Mouse (Mus musculus) forebrain, embryonic 16.5 days (tissue): ENCODE data around the gene Calm1. TPM values are rescaled to one million over a fixed set of nuclear protein-coding genes. Genes with fewer than 3 reads are reported as not detected.
A peak's percentile ranks its signal among the peaks of the same experiment; 100 is the strongest.
"Not testable (repeated sequence)": the region's sequence is repeated elsewhere in the genome, so short reads cannot be mapped to it uniquely, and the experiment has no call there.

Experiments used
- ATAC-seq: fragments of 200-750 bp; cut with Nextera tagmentation; 2 replicates; pipeline ENCODE4 v1.8.0; 2017; ENCODE audit warnings: mild to moderate bottlenecking, moderate library complexity
- H3K27ac ChIP-seq: fragments of 300-500 bp; sonication (generic); 2 replicates; pipeline ENCODE4 v1.5.1; 2014; ENCODE audit warnings: low read length, control low read depth
- H3K27me3 ChIP-seq: fragments of 300-500 bp; sonication (generic); replicated peaks from 2 replicates; pipeline ENCODE4 v1.6.1; 2014; ENCODE audit warnings: low read length; ENCODE audit not compliant: control insufficient read depth, insufficient read depth
- H3K36me3 ChIP-seq: fragments of 300-500 bp; sonication (generic); 2 replicates; pipeline ENCODE4 v1.6.1; 2014; ENCODE audit not compliant: control insufficient read depth, insufficient read depth
- H3K4me1 ChIP-seq: fragments of 300-500 bp; sonication (generic); replicated peaks from 2 replicates; pipeline ENCODE4 v1.6.1; 2014; ENCODE audit warnings: low read length; ENCODE audit not compliant: control insufficient read depth, insufficient read depth
- H3K4me2 ChIP-seq: fragments of 300-500 bp; sonication (generic); 2 replicates; pipeline ENCODE4 v1.6.1; 2014; ENCODE audit warnings: mild to moderate bottlenecking, low read length, control low read depth
- H3K4me3 ChIP-seq: fragments of 300-500 bp; sonication (generic); replicated peaks from 2 replicates; pipeline ENCODE4 v1.5.1; 2014; ENCODE audit warnings: mild to moderate bottlenecking, low read length, control low read depth
- H3K9ac ChIP-seq: fragments of 300-500 bp; sonication (generic); replicated peaks from 2 replicates; pipeline ENCODE4 v1.6.1; 2014; ENCODE audit warnings: low read depth, low read length, control low read depth
- H3K9me3 ChIP-seq: fragments of 300-500 bp; sonication (generic); 2 replicates; pipeline ENCODE4 v1.6.1; 2016; ENCODE audit warnings: low read length; ENCODE audit not compliant: control insufficient read depth
- WGBS: fragments of 180-500 bp; shearing (Covaris S2); extraction: QIAGEN DNeasy Blood & Tissue Kit; methylation state at CpG from one replicate; pipeline ENCODE4 v1.1.7; 2014; 5-methylcytosine and 5-hydroxymethylcytosine counted together
- polyA plus RNA-seq: library from polyadenylated mRNA; unstranded; fragments of >200 nt; fragmentation: Nextera tagmentation; extraction: Ambion mirVana; gene quantifications from 2 replicates; pipeline ENCODE4 v1.2.1, GENCODE M21; 2015

Calm1 gene
- polyA plus RNA-seq, 1 experiment from 2014 or later: 2,140 TPM

GRCm38 (mm10) chr12:100214156-100214555 is 14.9 kb downstream of the Calm1 start:
- H3K9ac ChIP-seq: no peak overlapping the region
- no peak for ATAC-seq
- H3K4me1 ChIP-seq: peaks cover 3% of the 10 kb centered on the region; the same call in 1 of the 2 replicates
- no peak overlapping the region for H3K4me3 ChIP-seq
- H3K9me3 ChIP-seq: no peaks in the 10 kb centered on the region
- H3K27ac ChIP-seq: no peak overlapping the region
- H3K4me2 ChIP-seq: no peak overlapping the region
- 88% methylated on average over 10 of the region's 10 CpGs for WGBS
- H3K27me3 ChIP-seq: no peaks in the 10 kb centered on the region
- peaks cover 6% of the 10 kb centered on the region; the same call in 1 of the 2 replicates for H3K36me3 ChIP-seq

GRCm38 (mm10) chr12:100214738-100215137 is 15.5 kb downstream of the Calm1 start:
- peaks cover 3% of the 10 kb centered on the region; the same call in 1 of the 2 replicates for H3K4me1 ChIP-seq
- no peak overlapping the region for H3K4me2 ChIP-seq
- H3K27me3 ChIP-seq: no peaks in the 10 kb centered on the region
- H3K9ac ChIP-seq: no peak overlapping the region
- peaks cover 1% of the 10 kb centered on the region; the same call in 1 of the 2 replicates for H3K36me3 ChIP-seq
- 80% methylated on average over 3 of the region's 3 CpGs for WGBS
- no peak overlapping the region for H3K27ac ChIP-seq
- H3K9me3 ChIP-seq: no peaks in the 10 kb centered on the region
- no peak overlapping the region for H3K4me3 ChIP-seq
- no peak for ATAC-seq

- not testable (repeated sequence) for ATAC-seq, H3K9ac ChIP-seq, H3K27ac ChIP-seq, H3K27me3 ChIP-seq, H3K36me3 ChIP-seq, H3K4me2 ChIP-seq, H3K9me3 ChIP-seq, H3K4me3 ChIP-seq
- H3K4me1 ChIP-seq: peaks cover 11% of the 10 kb centered on the region
- WGBS: 94% methylated on average over 2 of the region's 2 CpGs
Measured at GRCm38 (mm10) chr12:100217087-100217486, 17.9 kb downstream of the Calm1 start.

GRCm38 (mm10) chr12:100220012-100220411 is 20.8 kb downstream of the Calm1 start:
- no peak overlapping the region for H3K9ac ChIP-seq
- no peaks in the 10 kb centered on the region for H3K9me3 ChIP-seq
- no peak overlapping the region for H3K27ac ChIP-seq
- no peaks in the 10 kb centered on the region for H3K27me3 ChIP-seq
- WGBS: 83% methylated on average over 4 of the region's 4 CpGs
- no peak overlapping the region for H3K4me2 ChIP-seq
- ATAC-seq: no peak
- H3K4me3 ChIP-seq: no peak overlapping the region
- peaks cover 28% of the 10 kb centered on the region for H3K4me1 ChIP-seq
- no peaks in the 10 kb centered on the region for H3K36me3 ChIP-seq

- Histone ChIP-seq H3K4me1 (peaks cover 38% of the 10 kb centered on the region), H3K9me3 (no peaks in the 10 kb centered on the region), H3K4me2 (peak overlapping the region; percentile 12), H3K36me3 (no peaks in the 10 kb centered on the region), H3K4me3 (no peak overlapping the region), H3K27ac (peak overlapping the region; percentile 75), H3K27me3 (no peaks in the 10 kb centered on the region), H3K9ac (peak overlapping the region; percentile 50)
- ATAC-seq: peak; percentile 87
- 13% methylated on average over 11 of the region's 11 CpGs for WGBS
Measured at GRCm38 (mm10) chr12:100221608-100222321, 22.5 kb downstream of the Calm1 start.

- no peak overlapping the region for H3K4me3 ChIP-seq
- H3K36me3 ChIP-seq: no peaks in the 10 kb centered on the region
- peak overlapping the region; percentile 43 for H3K27ac ChIP-seq
- peak overlapping the region; percentile 12 for H3K4me2 ChIP-seq
- peak; percentile 49 for ATAC-seq
- H3K9ac ChIP-seq: 0 out of 2 replicates have a peak overlapping the region, but pooled peaks have one; percentile 15
- no peaks in the 10 kb centered on the region for H3K9me3 ChIP-seq
- no peaks in the 10 kb centered on the region for H3K27me3 ChIP-seq
- H3K4me1 ChIP-seq: peaks cover 38% of the 10 kb centered on the region
- 73% methylated on average over 13 of the region's 13 CpGs for WGBS
Measured at GRCm38 (mm10) chr12:100222322-100222993, 23.2 kb downstream of the Calm1 start.

- peaks cover 45% of the 10 kb centered on the region for H3K4me1 ChIP-seq
Measured at GRCm38 (mm10) chr12:100223531-100223930, 24.3 kb downstream of the Calm1 start.

GRCm38 (mm10) chr12:100225196-100225595 is 26.0 kb downstream of the Calm1 start:
- H3K27me3 ChIP-seq: no peaks in the 10 kb centered on the region
- WGBS: 87% methylated on average over 4 of the region's 4 CpGs
- no peaks in the 10 kb centered on the region for H3K9me3 ChIP-seq
- no peak overlapping the region for H3K4me2 ChIP-seq
- no peak for ATAC-seq
- H3K9ac ChIP-seq: no peak overlapping the region
- H3K36me3 ChIP-seq: no peaks in the 10 kb centered on the region
- no peak overlapping the region for H3K4me3 ChIP-seq
- no peak overlapping the region for H3K27ac ChIP-seq
- H3K4me1 ChIP-seq: peaks cover 45% of the 10 kb centered on the region

More at GRCm38 (mm10) chr12:100223531-100223930, 24.3 kb downstream of the Calm1 start:
- Histone ChIP-seq H3K36me3 (no peaks in the 10 kb centered on the region), H3K27ac (peak overlapping the region; percentile 41), H3K9ac (no peak overlapping the region), H3K4me2 (no peak overlapping the region), H3K9me3 (no peaks in the 10 kb centered on the region), H3K27me3 (no peaks in the 10 kb centered on the region), H3K4me3 (no peak overlapping the region)
- WGBS: 70% methylated on average over 8 of the region's 8 CpGs
- no peak for ATAC-seq

GRCm38 (mm10) chr12:100226073-100226472 is 26.8 kb downstream of the Calm1 start:
- Histone ChIP-seq H3K9ac (no peak overlapping the region), H3K9me3 (no peaks in the 10 kb centered on the region), H3K4me1 (peaks cover 45% of the 10 kb centered on the region), H3K4me3 (no peak overlapping the region), H3K27me3 (no peaks in the 10 kb centered on the region), H3K27ac (0 out of 2 replicates have a peak overlapping the region, but pooled peaks have one; percentile 4), H3K36me3 (no peaks in the 10 kb centered on the region), H3K4me2 (no peak overlapping the region)
- 61% methylated on average over 5 of the region's 5 CpGs for WGBS
- no peak for ATAC-seq
